Mouse (Mus musculus) E14TG2a.4 (cell line): ENCODE measurements at regions not wholly inside any gene's neighbourhood (a gene's known extent, or its start where the extent isn't known, plus 50 kb on each side); places are given as distances from the start of the nearest gene placed in this dataset.

Experiments
- H3K27me3 ChIP-seq: 2 replicates; pipeline ENCODE4 v1.6.1; 2014; ENCODE audit warnings: low read length, control low read depth; ENCODE audit not compliant: insufficient read depth
- H3K36me3 ChIP-seq: 2 replicates; pipeline ENCODE4 v1.6.1; 2014; ENCODE audit warnings: low read length, control low read depth; ENCODE audit not compliant: insufficient read depth
- H3K4me1 ChIP-seq: replicated peaks from 2 replicates; pipeline ENCODE4 v1.6.1; 2014; ENCODE audit warnings: low read depth, low read length, control low read depth
- H3K4me3 ChIP-seq: replicated peaks from 2 replicates; pipeline ENCODE4 v1.5.1; 2014; ENCODE audit warnings: mild to moderate bottlenecking, low read length
- H3K9me3 ChIP-seq: 2 replicates; pipeline ENCODE4 v1.6.1; 2014; ENCODE audit warnings: low read length, control low read depth
- CTCF ChIP-seq: conservative IDR thresholded peaks from 2 replicates; pipeline ENCODE4 v1.5.1; 2014; ENCODE audit warnings: low read length
- NANOG ChIP-seq: IDR thresholded peaks from 2 replicates; pipeline ENCODE4 v1.6.1; 2014; ENCODE audit warnings: borderline replicate concordance, low read length, mixed read lengths
- POU5F1 ChIP-seq: IDR thresholded peaks from 2 replicates; pipeline ENCODE4 v1.6.1; 2014; ENCODE audit warnings: low read length, borderline replicate concordance

- Histone ChIP-seq H3K4me3 (no peak overlapping the region), H3K27me3 (peaks cover 5% of the 10 kb centered on the region; the same call in 1 of the 2 replicates), H3K36me3 (no peaks in the 10 kb centered on the region), H3K9me3 (no peaks in the 10 kb centered on the region), H3K4me1 (no peaks in the 10 kb centered on the region)
- TF ChIP-seq CTCF: no peak
- no peak for TF ChIP-seq POU5F1
- TF ChIP-seq NANOG: no peak
Observed at GRCm38 (mm10) chr13:96215496-96215895, 83.1 kb upstream of the Sv2c start.

- no peak overlapping the region for H3K4me3 ChIP-seq
- H3K36me3 ChIP-seq: no peaks in the 10 kb centered on the region
- H3K9me3 ChIP-seq: no peaks in the 10 kb centered on the region
- TF ChIP-seq NANOG (no peak), POU5F1 (no peak), CTCF (no peak)
- H3K27me3 ChIP-seq: peaks cover 5% of the 10 kb centered on the region; the same call in 1 of the 2 replicates
- H3K4me1 ChIP-seq: no peaks in the 10 kb centered on the region
Observed at GRCm38 (mm10) chr13:96215046-96215445, 82.7 kb upstream of the Sv2c start.

- H3K9me3 ChIP-seq: no peaks in the 10 kb centered on the region
- TF ChIP-seq CTCF (no peak), POU5F1 (no peak), NANOG (no peak)
- H3K27me3 ChIP-seq: no peaks in the 10 kb centered on the region
- no peaks in the 10 kb centered on the region for H3K4me1 ChIP-seq
- no peaks in the 10 kb centered on the region for H3K36me3 ChIP-seq
- H3K4me3 ChIP-seq: no peak overlapping the region
Observed at GRCm38 (mm10) chr13:96206072-96206471, 73.7 kb upstream of the Sv2c start.

DNA sequence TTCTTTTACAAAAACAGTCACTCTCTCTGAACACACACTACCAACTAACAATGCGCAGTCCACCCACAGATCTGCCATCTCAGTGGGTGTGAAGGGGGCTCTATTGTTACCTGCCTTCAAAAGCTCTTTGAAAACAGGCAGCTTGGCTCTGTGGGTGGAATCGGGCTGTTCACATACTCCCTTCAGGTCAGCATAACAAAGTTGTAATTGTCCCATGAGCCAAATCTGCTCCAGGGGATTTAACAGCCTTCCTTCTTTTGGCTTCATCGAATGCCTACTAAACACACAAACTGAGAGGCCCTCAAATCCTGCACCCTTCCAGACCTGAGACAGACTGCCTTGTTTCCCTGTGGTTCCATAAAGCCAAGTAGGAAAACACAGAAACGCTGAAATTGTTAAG, 56.2 kb upstream of the Sv2c start:
- no peaks in the 10 kb centered on the region for H3K36me3 ChIP-seq
- TF ChIP-seq CTCF: no peak
- peak; percentile 76 for TF ChIP-seq NANOG
- peaks cover 20% of the 10 kb centered on the region for H3K4me1 ChIP-seq
- H3K27me3 ChIP-seq: no peaks in the 10 kb centered on the region
- no peak overlapping the region for H3K4me3 ChIP-seq
- peaks cover 6% of the 10 kb centered on the region; the same call in 1 of the 2 replicates for H3K9me3 ChIP-seq
